Mouse (Mus musculus) neural tube, embryonic 12.5 days (tissue): Measurements from ENCODE around the gene Tnfsf13. TPM values are rescaled to one million over a fixed set of nuclear protein-coding genes. Genes with fewer than 3 reads are reported as not detected.
"Not testable (repeated sequence)": the region's sequence is repeated elsewhere in the genome, so short reads cannot be mapped to it uniquely, and the experiment has no call there.

Experiments
- ATAC-seq: fragments of 200-750 bp; cut with Nextera tagmentation; 2 replicates; pipeline ENCODE4 v1.8.0; 2017; ENCODE audit warnings: low read depth, mild to moderate bottlenecking, moderate TSS enrichment, moderate library complexity; ENCODE audit not compliant: low FRiP score
- H3K27ac ChIP-seq: fragments of 300-500 bp; sonication (generic); 2 replicates; pipeline ENCODE4 v1.5.1; 2016
- H3K27me3 ChIP-seq: fragments of 300-500 bp; sonication (generic); replicated peaks from 2 replicates; pipeline ENCODE4 v1.6.1; 2016; ENCODE audit warnings: mild to moderate bottlenecking
- H3K36me3 ChIP-seq: fragments of 300-500 bp; sonication (generic); 2 replicates; pipeline ENCODE4 v1.6.1; 2016; ENCODE audit warnings: mild to moderate bottlenecking
- H3K4me1 ChIP-seq: fragments of 300-500 bp; sonication (generic); 2 replicates; pipeline ENCODE4 v1.6.1; 2016
- H3K4me2 ChIP-seq: fragments of 300-500 bp; sonication (generic); replicated peaks from 2 replicates; pipeline ENCODE4 v1.6.1; 2016; ENCODE audit warnings: mild to moderate bottlenecking
- H3K4me3 ChIP-seq: fragments of 300-500 bp; sonication (generic); 2 replicates; pipeline ENCODE4 v1.5.1; 2016
- H3K9ac ChIP-seq: fragments of 300-500 bp; sonication (generic); 2 replicates; pipeline ENCODE4 v1.6.1; 2016; ENCODE audit warnings: mild to moderate bottlenecking
- H3K9me3 ChIP-seq: fragments of 300-500 bp; sonication (generic); 2 replicates; pipeline ENCODE4 v1.6.1; 2016; ENCODE audit warnings: mild to moderate bottlenecking
- WGBS: fragments of 180-500 bp; shearing (Covaris S2); methylation state at CpG from one replicate; pipeline ENCODE4 v1.1.7; 2016; 5-methylcytosine and 5-hydroxymethylcytosine counted together
- polyA plus RNA-seq: library from polyadenylated mRNA; unstranded; fragments of >200 nt; fragmentation: Nextera tagmentation; extraction: Ambion mirVana; gene quantifications from 2 replicates; pipeline ENCODE4 v1.2.1, GENCODE M21; 2016

The Tnfsf13 gene
- polyA plus RNA-seq, 1 experiment from 2014 or later, result 0.20 TPM

DNA sequence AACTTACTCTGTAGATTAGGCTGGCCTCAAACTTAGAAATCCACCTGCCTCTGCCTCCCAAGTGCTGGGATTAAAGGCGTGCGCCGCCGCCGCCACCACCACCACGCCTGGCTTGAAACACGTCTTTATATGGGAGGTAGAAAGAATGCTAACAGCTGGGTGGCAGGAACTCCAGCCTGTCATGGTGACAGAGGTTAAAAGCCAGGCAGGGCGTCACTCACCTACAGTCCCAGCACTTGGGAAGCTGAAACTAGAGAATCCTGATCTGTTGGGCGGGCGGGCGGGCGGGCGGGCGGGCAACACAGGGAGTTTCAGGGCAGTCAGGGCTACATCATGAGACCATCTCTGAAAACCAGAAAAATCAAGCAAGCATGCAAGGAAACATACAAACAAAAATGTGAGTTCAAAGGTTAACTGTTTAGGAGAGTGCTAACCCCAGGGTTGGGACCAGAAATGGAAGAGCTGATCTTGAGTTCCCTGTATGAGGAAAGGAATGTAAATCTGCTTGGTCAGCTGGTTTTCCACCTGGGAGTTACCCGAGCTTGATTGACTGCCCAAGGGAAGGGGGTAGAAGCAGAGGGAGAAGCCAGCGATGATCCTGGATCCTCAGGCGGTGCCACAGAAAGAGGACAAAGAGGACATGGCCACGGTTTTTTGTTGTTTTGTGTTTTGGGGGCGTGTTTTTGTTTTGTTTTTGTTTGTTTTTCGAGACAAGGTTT is 27.5 kb upstream of the Tnfsf13 start:
- 85% methylated on average over 20 of the region's 20 CpGs for WGBS
- ATAC-seq, result no peak
- Histone ChIP-seq H3K4me2 (no peak overlapping the region), H3K27ac (no peak overlapping the region), H3K36me3 (no peaks in the 10 kb centered on the region), H3K4me1 (no peaks in the 10 kb centered on the region), H3K27me3 (no peaks in the 10 kb centered on the region), H3K4me3 (no peak overlapping the region), H3K9ac (no peak overlapping the region), H3K9me3 (0 out of 2 replicates have a peak, but pooled peaks cover 4% of the 10 kb centered on the region)

DNA sequence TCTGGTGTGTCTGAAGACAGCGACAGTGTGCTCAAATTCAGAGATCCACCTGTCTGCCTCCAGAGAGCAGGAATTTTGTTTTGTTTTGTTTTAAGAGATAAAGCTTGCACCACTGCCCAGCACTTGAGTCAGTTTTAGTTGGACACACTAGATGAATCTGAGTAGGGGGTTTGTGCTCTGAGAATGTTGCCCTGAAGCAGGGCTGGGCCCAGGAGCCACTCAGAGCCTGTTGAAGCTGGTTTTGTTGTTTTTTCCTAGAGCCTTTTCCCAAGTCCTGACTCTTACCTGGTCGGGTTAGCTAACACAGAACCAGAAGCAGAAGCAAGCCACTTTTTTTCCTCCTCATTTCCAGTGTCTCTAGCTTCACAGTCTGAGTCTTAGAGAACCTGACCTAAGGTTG is 25.5 kb upstream of the Tnfsf13 start:
- Histone ChIP-seq H3K27ac (no peak overlapping the region), H3K4me2 (no peak overlapping the region), H3K36me3 (no peaks in the 10 kb centered on the region), H3K4me1 (no peaks in the 10 kb centered on the region), H3K9me3 (0 out of 2 replicates have a peak, but pooled peaks cover 4% of the 10 kb centered on the region), H3K27me3 (no peaks in the 10 kb centered on the region), H3K9ac (no peak overlapping the region), H3K4me3 (no peak overlapping the region)
- WGBS, result 85% methylated on average over 2 of the region's 2 CpGs
- no peak for ATAC-seq

DNA sequence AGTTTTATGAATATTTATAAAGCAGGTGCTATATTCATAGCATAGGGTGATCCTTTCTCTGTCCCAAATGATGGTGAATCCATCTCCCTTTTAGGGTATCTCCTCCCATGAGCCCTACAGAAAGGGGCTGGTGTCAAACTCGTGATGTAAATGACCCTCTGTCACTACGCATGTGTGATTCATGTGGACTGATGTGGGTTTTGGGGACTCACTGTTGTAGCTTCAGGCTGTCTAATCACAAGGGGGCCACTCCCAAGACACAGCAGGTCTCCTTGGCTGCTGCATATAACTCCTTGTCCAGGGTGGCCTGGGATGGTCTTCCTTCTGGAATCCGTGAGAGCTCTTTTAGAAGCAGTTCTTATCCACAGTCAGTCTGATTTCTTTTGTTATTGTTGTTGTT is 24.9 kb upstream of the Tnfsf13 start:
- H3K27me3 ChIP-seq, result no peaks in the 10 kb centered on the region
- no peak overlapping the region for H3K27ac ChIP-seq
- no peak overlapping the region for H3K9ac ChIP-seq
- H3K4me1 ChIP-seq, result no peaks in the 10 kb centered on the region
- H3K4me3 ChIP-seq, result no peak overlapping the region
- 0 out of 2 replicates have a peak, but pooled peaks cover 3% of the 10 kb centered on the region for H3K9me3 ChIP-seq
- no peak overlapping the region for H3K4me2 ChIP-seq
- WGBS, result 77% methylated on average over 3 of the region's 3 CpGs
- H3K36me3 ChIP-seq, result no peaks in the 10 kb centered on the region
- no peak for ATAC-seq

DNA sequence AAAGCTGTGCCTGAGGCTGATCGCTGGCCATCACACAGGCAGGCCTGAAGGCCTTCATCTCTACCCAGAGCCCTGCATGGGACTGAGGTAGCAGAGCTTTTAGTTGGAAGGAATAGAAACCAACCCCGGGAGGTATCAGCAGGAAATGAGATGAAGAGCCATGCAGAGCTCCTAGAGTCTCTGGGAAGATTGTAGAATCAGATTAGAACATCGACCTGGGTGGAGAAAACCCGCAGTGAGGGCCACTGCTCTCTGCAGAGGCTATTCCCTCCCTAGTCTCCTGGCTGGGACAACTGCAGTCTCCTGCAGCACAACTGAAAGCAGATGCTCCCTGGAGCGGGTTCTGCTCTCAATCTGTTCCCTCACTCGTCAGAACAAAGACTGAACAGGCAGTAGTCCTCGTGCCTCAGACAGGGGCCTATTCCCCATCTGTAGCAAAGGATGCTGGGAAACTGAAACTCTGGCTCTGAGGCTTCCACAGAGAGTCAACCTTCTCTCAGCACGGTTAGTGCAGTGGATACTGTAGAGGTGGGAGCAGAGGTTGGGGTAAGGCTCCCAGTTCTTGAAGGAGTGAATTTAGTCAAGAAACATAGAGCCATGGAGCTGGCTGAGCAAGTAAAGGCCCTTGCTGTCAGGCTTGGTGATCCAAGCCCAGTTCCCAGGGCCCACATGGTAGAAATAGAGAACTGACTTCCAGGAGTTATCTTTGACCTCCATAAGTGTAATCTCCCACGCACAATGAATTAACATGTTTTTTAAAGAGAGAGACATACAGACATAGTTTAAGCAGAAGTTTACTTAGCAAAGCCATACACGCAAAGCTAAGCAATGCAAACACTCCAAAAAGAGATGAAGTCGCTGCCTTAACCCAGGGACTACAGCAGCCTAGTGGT is 24.2 kb upstream of the Tnfsf13 start:
- Histone ChIP-seq H3K27me3 (no peaks in the 10 kb centered on the region), H3K27ac (no peak overlapping the region), H3K36me3 (no peaks in the 10 kb centered on the region), H3K4me1 (no peaks in the 10 kb centered on the region), H3K4me3 (no peak overlapping the region), H3K9ac (no peak overlapping the region), H3K9me3 (no peaks in the 10 kb centered on the region), H3K4me2 (no peak overlapping the region)
- 63% methylated on average over 11 of the region's 11 CpGs for WGBS
- no peak for ATAC-seq

DNA sequence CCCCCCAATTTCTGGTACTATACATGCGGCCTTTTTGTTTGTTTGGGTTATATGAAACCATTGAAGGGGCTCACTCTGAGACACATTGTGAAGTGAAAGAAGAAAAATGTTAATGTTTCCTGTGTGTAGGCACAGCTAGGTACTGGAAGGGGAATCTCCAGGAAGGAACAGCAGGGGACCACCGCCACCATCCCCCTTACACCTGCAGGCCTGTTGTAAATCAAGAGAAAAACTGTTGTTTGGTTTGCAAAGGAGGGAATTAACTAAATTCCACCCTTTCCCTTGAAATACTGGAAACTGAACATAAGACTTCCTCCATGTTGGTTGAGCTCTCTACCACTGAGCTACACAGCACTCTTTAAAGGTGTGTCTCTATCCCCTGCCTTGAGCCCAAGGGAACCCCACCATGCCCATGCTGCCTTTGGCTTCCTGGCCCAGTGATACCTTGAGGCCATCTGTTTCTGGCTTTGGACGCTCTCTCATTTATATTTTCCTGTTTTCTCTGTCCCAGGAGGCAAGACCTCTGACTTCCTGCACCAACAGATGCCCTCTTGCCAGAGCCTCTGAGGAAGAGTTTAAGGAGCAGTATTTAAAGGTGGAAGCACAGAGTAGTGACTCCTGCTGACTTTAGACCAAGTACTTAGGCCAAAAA is 23.2 kb upstream of the Tnfsf13 start:
- WGBS, result 86% methylated on average over 3 of the region's 3 CpGs
- no peak overlapping the region for H3K9ac ChIP-seq
- H3K4me1 ChIP-seq, result no peaks in the 10 kb centered on the region
- no peak overlapping the region for H3K4me2 ChIP-seq
- no peak overlapping the region for H3K27ac ChIP-seq
- no peaks in the 10 kb centered on the region for H3K27me3 ChIP-seq
- no peaks in the 10 kb centered on the region for H3K9me3 ChIP-seq
- H3K36me3 ChIP-seq, result no peaks in the 10 kb centered on the region
- ATAC-seq, result no peak
- no peak overlapping the region for H3K4me3 ChIP-seq

DNA sequence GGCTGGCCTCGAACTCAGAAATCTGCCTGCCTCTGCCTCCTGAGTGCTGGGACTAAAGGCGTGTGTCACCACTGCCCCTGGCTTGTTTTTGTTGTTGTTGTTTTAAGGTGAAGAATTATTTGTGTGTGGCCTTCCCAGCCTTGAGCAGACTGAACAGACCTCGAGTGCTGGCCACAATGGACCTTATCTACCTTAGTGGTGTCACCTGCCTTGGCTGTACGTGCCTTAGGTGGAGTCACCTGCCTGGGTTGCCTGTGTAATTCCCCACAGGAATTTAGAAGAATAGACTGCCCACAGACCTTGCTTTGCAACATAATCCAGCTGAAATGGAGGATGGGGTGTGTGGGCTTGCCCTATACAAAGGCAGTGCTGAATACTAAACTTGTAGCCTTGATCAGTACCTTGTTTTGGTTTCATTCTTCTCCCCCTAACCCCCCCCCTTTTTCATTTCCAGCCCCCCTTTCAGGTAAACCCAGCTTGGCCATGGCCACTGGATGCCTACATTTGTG is 22.3 kb upstream of the Tnfsf13 start:
- no peak for ATAC-seq
- Histone ChIP-seq H3K27me3 (no peaks in the 10 kb centered on the region), H3K27ac (no peak overlapping the region), H3K36me3 (no peaks in the 10 kb centered on the region), H3K9me3 (no peaks in the 10 kb centered on the region), H3K4me3 (no peak overlapping the region), H3K4me2 (no peak overlapping the region), H3K4me1 (no peaks in the 10 kb centered on the region), H3K9ac (no peak overlapping the region)
- WGBS, result 88% methylated on average over 4 of the region's 4 CpGs

DNA sequence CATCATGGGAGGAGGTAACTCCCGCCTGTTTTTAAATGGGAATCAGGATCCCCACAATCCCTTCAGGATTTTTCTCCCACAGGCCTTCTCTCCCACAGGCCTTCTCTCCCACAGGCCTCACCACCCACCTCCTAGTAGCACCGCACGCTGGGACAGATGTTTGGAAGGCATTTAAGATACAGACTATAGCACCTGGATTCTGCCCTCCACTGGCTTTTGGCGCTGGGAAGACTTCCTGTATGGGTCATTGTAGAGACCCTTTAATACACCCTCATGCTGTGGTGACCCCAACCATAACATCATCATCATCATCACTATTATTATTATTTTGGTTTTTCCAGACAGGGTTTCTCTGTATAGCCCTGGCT is 21.9 kb upstream of the Tnfsf13 start:
- Histone ChIP-seq H3K9ac (no peak overlapping the region), H3K4me1 (no peaks in the 10 kb centered on the region), H3K36me3 (no peaks in the 10 kb centered on the region), H3K4me2 (no peak overlapping the region), H3K9me3 (no peaks in the 10 kb centered on the region), H3K27ac (no peak overlapping the region), H3K4me3 (no peak overlapping the region), H3K27me3 (no peaks in the 10 kb centered on the region)
- no peak for ATAC-seq
- 90% methylated on average over 4 of the region's 4 CpGs for WGBS

DNA sequence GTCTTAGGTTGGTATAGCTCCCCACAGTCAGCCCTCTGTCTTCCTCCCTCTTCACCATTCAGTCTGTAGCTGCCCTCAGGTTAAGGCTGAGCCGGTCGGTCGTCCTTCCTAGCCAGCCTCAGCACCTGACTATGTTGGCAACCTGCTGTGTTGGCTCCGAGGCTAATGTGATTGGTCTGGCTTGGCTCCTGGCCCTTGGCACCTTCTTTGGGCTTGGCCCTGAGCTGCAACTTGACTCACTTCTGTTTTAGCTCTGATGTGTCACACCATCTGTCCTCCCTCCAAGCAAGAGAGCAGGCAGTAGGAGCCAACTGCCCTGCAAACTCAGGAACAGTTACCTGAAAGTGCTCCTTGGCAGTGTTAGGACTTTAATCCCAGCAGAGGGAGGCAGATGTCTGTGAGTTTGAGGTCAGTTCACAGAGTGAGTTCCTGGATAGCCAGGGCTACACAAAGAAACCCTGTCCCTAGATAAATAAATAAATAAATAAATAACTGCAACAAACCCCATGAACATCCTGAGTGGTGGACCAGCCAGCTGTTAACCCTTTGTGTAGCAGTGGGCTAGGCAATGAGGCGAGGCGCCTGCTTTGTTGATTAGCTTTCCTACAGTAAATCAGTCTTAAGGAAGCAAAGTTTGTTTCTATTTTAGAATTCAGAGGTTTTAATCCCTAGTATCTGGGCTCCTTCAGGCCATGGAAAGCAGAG is 21.3 kb upstream of the Tnfsf13 start:
- H3K27ac ChIP-seq, result no peak overlapping the region
- H3K9me3 ChIP-seq, result no peaks in the 10 kb centered on the region
- H3K27me3 ChIP-seq, result no peaks in the 10 kb centered on the region
- H3K9ac ChIP-seq, result no peak overlapping the region
- no peaks in the 10 kb centered on the region for H3K4me1 ChIP-seq
- no peak overlapping the region for H3K4me3 ChIP-seq
- no peak overlapping the region for H3K4me2 ChIP-seq
- ATAC-seq, result no peak
- WGBS, result 50% methylated on average over 6 of the region's 6 CpGs
- no peaks in the 10 kb centered on the region for H3K36me3 ChIP-seq

DNA sequence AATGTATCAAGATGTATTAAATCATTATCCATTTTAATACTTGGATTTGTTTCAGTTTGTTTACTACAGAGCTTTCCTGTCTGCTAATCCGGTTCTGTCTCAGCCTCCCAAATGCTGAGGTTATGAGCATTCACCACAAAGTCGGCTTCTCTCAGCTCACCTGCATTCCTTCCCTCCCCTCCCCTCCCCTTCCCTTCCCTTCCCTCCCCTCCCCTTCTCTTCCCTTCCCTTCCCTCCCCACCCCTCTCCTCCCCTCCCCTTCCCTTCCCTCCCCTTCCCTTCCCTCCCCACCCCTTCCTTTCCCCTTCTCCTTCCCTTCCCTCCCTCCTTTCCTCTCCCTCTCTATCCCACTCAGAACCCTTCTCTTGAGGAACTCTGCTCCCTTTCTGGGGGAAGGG is 19.0 kb upstream of the Tnfsf13 start:
- ATAC-seq, result no peak
- no peaks in the 10 kb centered on the region for H3K27me3 ChIP-seq
- no peaks in the 10 kb centered on the region for H3K4me1 ChIP-seq
- no peak overlapping the region for H3K9ac ChIP-seq
- no peaks in the 10 kb centered on the region for H3K9me3 ChIP-seq
- no peak overlapping the region for H3K4me2 ChIP-seq
- H3K27ac ChIP-seq, result no peak overlapping the region
- no peak overlapping the region for H3K4me3 ChIP-seq
- WGBS, result 58% methylated on average over 2 of the region's 2 CpGs
- no peaks in the 10 kb centered on the region for H3K36me3 ChIP-seq

DNA sequence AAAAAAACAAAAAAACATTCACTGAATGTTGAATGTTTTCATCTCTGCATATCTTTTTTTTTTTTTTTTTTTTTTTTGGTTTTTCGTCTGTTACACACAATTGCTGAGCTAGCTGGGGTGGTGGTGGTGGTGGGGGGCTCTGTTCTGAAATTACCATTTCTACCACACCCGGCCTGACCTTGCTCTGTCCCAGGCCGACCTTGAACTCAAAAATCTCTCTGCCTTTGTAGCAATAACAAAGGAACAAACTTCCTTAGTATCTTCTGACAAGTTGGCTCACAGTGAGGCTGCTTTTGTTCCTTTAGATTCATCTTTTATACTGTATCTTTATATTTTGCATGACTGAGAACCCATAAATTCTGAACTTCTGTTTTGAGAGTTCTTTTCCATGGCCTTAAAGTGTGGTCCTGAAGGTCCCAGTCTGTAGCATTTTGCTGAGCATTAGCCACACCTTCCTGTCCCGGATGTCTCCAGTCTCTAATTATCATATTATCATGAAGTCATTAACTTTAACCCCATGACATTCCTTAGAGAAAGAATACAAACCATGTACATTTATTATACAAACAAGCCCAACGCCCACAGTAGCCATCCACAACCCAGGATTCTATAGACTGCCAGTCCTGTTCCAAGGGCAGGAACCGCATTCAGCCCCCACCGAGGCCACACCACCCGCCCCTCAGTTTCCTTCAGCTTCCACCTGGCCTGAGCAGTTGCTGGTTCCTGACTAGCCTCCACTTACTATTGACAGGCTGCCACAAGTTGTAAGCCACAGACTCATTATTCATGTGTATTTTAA is 18.4 kb upstream of the Tnfsf13 start:
- no peak for ATAC-seq
- Histone ChIP-seq H3K9ac (no peak overlapping the region), H3K27ac (no peak overlapping the region), H3K4me1 (no peaks in the 10 kb centered on the region), H3K36me3 (no peaks in the 10 kb centered on the region), H3K9me3 (no peaks in the 10 kb centered on the region), H3K4me2 (no peak overlapping the region), H3K4me3 (no peak overlapping the region), H3K27me3 (no peaks in the 10 kb centered on the region)
- 71% methylated on average over 8 of the region's 8 CpGs for WGBS

DNA sequence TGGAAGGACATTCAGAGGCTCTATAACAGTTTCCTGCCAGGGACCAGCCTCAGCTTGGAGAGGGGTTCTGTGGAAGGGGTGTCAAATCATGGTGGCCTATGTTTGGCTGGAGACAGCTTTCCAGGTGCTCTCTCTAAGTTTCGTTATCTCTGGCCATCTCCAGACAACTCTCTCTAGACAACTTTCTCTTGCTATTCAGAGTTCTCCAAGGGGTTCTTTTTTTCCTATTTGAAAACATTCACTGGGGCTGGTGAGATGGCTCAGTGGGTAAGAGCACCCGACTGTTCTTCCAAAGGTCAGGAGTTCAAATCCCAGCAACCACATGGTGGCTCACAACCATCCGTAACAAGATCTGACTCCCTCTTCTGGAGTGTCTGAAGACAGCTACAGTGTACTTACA is 17.8 kb upstream of the Tnfsf13 start:
- H3K27ac ChIP-seq, H3K36me3 ChIP-seq, H3K4me3 ChIP-seq, H3K4me2 ChIP-seq, H3K27me3 ChIP-seq, H3K9ac ChIP-seq, H3K4me1 ChIP-seq, H3K9me3 ChIP-seq, ATAC-seq: not testable (repeated sequence)
- WGBS, result 71% methylated on average over 3 of the region's 3 CpGs
